Comparison of ENCODE assay signal across 20 mouse cellular contexts in the genomic region with DNA sequence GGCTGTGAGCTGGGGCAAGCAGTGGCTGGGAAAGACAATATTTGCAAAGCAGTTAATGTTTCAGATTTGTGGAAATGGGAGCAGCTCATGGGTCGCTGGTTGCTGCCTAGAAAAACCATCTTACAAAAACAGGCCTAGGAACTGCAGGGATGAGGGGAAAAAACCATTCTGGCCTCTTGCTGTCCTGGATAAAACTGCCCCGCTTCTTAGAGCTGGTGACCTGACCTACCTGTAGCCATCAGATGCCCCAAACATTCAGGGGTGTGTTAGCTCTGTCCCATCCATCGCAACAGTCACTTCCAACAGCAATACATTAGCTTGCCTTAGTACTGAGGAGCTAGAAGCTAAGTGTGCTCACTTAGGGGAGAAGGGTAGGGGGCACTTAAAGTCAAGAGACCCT. TPM values are rescaled to one million over a fixed set of nuclear protein-coding genes. Genes with fewer than 3 reads are reported as not detected.
"Had no signal": no experiment of that assay in that cellular context is flagged by ENCODE, and none has a peak within 500 bp of the region (broad histone marks: within the 10 kb centered on the region; RNA-seq: fewer than 3 reads in every experiment).

No protein-coding gene starts in this region.

- DNase-seq: kidney, adult 2 months; kidney, postnatal 36 days; left cerebral cortex, postnatal 4 days; lung, embryonic 14.5 days; thymus, adult 18-20 months; thymus, postnatal 36 days had no signal

- H3K9me3 ChIP-seq: limb, embryonic 13.5 days; liver, embryonic 15.5 days; midbrain, embryonic 13.5 days had no signal

- H3K4me2 ChIP-seq: limb, embryonic 13.5 days; liver, embryonic 15.5 days; lung, embryonic 14.5 days; midbrain, embryonic 13.5 days had no signal

- H3K9ac ChIP-seq: limb, embryonic 13.5 days; liver, embryonic 15.5 days; lung, embryonic 14.5 days; midbrain, embryonic 13.5 days had no signal

- H3K4me3 ChIP-seq: limb, embryonic 13.5 days; liver, embryonic 15.5 days; midbrain, embryonic 13.5 days had no signal

- H3K27ac ChIP-seq: limb, embryonic 13.5 days; liver, embryonic 15.5 days; macrophage; midbrain, embryonic 13.5 days had no signal

- H3K27me3 ChIP-seq: limb, embryonic 13.5 days; liver, embryonic 15.5 days; midbrain, embryonic 13.5 days had no signal

- ATAC-seq: intestine, postnatal 0 days; lung, postnatal 0 days; midbrain, embryonic 13.5 days; midbrain, embryonic 16.5 days had no signal

RNA-seq across cellular contexts. Expression of gene Gpr156, which starts 27.3 kb away (rescaled TPM):
- total RNA-seq: liver, adult 2 months; megakaryocyte, adult 5-6 weeks had no signal
- polyA plus RNA-seq: kidney, adult 2 months; liver, adult 2 months; liver, embryonic 15.5 days; macrophage had no signal

RNA-seq across cellular contexts. Expression of gene Gm36028, which starts 28.0 kb away (rescaled TPM):
- total RNA-seq: left cerebral cortex, postnatal 14 days; left cerebral cortex, postnatal 4 days; megakaryocyte, adult 5-6 weeks had no signal
- polyA plus RNA-seq: intestine, embryonic 14.5 days; macrophage; midbrain, embryonic 16.5 days; neural tube, embryonic 11.5 days; small intestine, adult 2 months; spleen, adult 2 months had no signal
